Mouse (Mus musculus): ENCODE measurements around the gene Itgb8. TPM values are rescaled to one million over a fixed set of nuclear protein-coding genes. Genes with fewer than 3 reads are reported as not detected.

Gene Itgb8
- polyA plus RNA-seq, 1 experiment from 2014 or later: 10.5 TPM

Other genes with a start within 250 kb of the Itgb8 start
- 0.04 TPM in 1 of 2 replicates, not detected in the other for gene Macc1, start 75.5 kb upstream of the Itgb8 start, polyA plus RNA-seq (2015; fragmentation: Nextera tagmentation; extraction: Ambion mirVana)

All from midbrain, embryonic 15.5 days (tissue).